Mouse (Mus musculus): ENCODE measurements around the gene Gpr22. TPM values are rescaled to one million over a fixed set of nuclear protein-coding genes. Genes with fewer than 3 reads are reported as not detected.

The Gpr22 gene
- 0.22 TPM in 1 of 2 replicates, not detected in the other for polyA plus RNA-seq (2012; rRNA removed)

DNA sequence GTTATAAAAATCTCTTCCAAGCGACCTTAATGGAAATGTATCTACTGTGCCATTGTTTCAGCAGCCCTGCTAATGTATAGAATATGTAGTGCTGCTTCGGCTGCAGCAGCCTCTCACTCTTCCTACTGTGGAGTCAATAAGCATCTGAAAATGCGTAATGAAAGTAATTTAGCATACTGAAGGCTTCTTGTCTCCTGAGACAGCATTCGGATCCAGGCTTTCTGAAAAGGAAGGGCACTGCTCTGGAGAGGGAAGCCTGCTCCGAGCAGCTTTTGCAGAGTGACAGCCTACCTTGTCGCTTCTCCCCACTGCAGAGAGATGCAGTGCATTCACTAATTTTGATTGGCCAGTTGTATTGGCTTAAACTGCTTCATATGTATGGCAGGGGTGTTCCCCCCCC is at the start of gene Gpr22:
Gene Gpr22 (minus strand): TSS at position 348 of the 400 bp plus-strand sequence.

Other genes starting within 250 kb of the Gpr22 start
- 2.9 and 3.6 TPM in 2 replicates for gene Cbll1, start 214.3 kb downstream of the Gpr22 start, polyA plus RNA-seq (2012; rRNA removed)
- gene Slc26a4, start 154.0 kb downstream of the Gpr22 start, polyA plus RNA-seq (2012; rRNA removed) = 0.10 and 0.14 TPM in 2 replicates
- 0.44 and 0.91 TPM in 2 replicates for gene Bcap29, start 79.3 kb downstream of the Gpr22 start, polyA plus RNA-seq (2012; rRNA removed)
- 3.4 and 3.8 TPM in 2 replicates for gene Dus4l, start 59.1 kb downstream of the Gpr22 start, polyA plus RNA-seq (2012; rRNA removed)
- gene Cog5, start 59.1 kb downstream of the Gpr22 start, polyA plus RNA-seq (2012; rRNA removed) = 12.0 and 13.8 TPM in 2 replicates
- gene Hbp1, start 236.6 kb upstream of the Gpr22 start, polyA plus RNA-seq (2012; rRNA removed) = 37.5 and 40.1 TPM in 2 replicates

Data from colon, adult 2 months (tissue).